Mouse (Mus musculus): ENCODE results near the gene Chd1l.

DNA sequence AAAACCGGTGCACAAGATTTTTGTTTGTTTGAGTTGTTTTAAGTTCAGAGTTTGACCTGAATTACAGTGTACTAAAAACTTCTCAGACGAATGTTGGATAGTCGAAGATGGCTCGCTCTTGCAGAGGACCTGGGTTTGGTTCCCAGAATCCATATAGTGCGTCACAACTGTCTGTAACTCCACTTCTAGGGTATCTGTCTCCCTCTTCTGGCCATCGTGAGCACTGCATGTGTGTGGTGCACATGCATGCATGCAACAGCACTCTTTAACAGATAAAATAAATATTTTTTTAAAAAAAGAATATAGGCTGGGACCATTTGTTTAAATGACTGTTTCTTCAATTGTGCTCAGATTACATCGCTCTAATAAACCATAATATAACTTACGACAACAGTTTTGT is 44.9 kb upstream of the Chd1l start:
- peak; percentile 54 for TF ChIP-seq CTCF (IDR thresholded peaks at IDR 0.05; ENCODE audit: control insufficient read depth, insufficient read depth, low read length)
- TF ChIP-seq POLR2A (IDR thresholded peaks at IDR 0.05; ENCODE audit: borderline replicate concordance, control insufficient read depth, low read depth, low read length) = no peak
